Mouse (Mus musculus) cortical plate, adult 2 months (tissue): ENCODE measurements around the gene March6.

Experiments
- CTCF ChIP-seq: fragments of 200-500 bp; IDR thresholded peaks from 2 replicates; pipeline ENCODE4 v1.5.1; 2011; ENCODE audit warnings: mild to moderate bottlenecking, control low read depth, low read length; ENCODE audit not compliant: insufficient read depth; ENCODE audit errors: extremely low read depth
- POLR2A ChIP-seq: fragments of 200-500 bp; IDR thresholded peaks from 2 replicates; pipeline ENCODE4 v1.6.1; 2011; ENCODE audit warnings: mild to moderate bottlenecking, low read length, control low read depth; ENCODE audit not compliant: insufficient read depth; ENCODE audit errors: extremely low read depth

- TF ChIP-seq CTCF (no peak), POLR2A (no peak)
These were observed 2.7 kb upstream of the March6 start for GRCm38 (mm10) chr15:31533529-31533928.
